Mouse (Mus musculus): Measurements from ENCODE around the gene Rims4.

Gene Rims4

GRCm38 (mm10) chr2:163911826-163912444, 6.5 kb downstream of the Rims4 start:
- DNase-seq (ENCODE audit: low spot score in 2 of 2), result no peak

- DNase-seq (ENCODE audit: low spot score in 2 of 2), result no peak
Measured at GRCm38 (mm10) chr2:163909604-163910003, 8.9 kb downstream of the Rims4 start.

GRCm38 (mm10) chr2:163907131-163907530, 11.4 kb downstream of the Rims4 start:
- DNase-seq (ENCODE audit: low spot score in 2 of 2), result no peak

DNA sequence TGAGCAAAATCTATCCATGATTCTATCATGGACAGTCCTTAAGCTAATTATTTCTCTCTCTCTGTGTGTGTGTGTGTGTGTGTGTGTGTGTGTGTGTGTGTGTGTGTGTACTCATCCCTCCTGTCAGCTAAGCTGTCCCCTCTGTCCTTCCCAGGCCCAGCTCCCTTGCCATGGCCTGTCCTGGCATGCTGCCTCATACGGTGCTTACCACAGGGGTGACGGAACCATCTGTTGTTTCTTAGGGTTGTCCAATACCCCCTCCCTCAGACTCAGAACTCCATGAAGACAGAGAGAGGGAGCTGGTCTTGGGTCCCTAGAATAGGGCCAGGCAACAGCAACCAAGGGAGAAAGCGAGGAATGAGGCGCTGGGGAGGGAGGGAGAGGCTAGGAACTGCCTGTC, 14.2 kb downstream of the Rims4 start:
- DNase-seq (ENCODE audit: low spot score in 2 of 2), result no peak

DNA sequence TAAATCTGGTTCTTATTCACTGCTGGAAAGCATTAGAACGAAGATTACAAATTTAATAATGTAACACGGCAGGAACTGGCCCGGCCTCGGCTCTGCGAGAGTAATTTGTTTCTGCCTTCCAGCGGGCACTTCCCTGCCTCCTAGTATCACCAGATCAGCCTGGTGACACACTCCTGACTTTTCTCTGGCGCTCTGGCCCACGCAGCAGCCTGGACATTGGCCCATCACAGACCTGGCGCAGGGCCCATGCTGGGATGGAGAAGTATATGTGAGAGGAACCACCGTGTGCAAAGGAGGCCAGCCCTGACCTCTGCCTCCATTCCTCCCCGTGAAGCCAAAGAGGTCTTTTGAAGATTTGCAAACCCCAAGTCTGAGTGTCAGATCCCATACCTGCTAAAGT, 15.0 kb downstream of the Rims4 start:
- no peak for DNase-seq (ENCODE audit: low spot score in 2 of 2)

DNA sequence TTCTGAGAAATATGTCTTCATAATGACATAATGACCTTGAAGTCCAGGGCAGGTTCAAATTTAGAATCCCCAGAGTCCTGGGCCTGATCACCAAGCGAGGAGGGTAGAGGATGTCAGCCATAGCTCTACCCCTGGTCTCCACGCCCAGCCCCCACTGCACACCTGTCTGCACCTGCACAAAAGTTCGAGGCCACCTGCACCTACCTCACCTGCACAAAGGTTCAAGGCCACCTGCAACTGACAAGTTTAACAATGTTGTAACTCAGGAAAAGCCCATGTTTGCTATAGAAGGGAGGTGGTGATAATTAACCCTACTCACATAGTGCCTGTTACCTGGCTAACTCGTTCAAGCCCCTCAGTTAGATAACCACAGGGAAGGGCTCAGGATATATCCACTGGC, 16.0 kb downstream of the Rims4 start:
- DNase-seq (ENCODE audit: low spot score in 2 of 2), result no peak

- no peak for DNase-seq (ENCODE audit: low spot score in 2 of 2)
Measured at GRCm38 (mm10) chr2:163901043-163901442, 17.4 kb downstream of the Rims4 start.

DNA sequence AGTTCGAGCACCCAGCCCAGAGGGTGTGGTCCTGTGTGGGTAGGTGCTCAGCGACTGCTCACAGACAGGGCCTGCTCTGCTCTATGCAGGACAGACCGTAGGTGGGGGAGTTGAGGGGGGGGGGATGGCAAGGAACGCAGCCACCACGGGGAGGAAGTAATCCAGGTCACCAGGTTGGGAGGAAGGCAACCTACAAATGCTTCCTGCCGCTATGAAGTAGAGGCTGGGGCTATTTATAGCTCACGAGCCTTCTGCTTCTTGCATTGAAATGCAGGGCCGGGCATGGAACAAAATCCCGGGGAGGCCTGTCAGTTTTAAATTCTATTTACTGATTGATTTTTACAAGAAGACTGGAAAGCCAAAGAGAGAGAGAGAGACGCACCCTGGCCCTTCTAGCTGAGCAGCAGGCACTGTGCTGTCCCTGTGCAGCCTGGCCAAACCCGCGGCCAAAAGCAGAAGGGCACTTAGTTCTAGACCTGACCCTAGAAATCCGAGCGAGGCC, 18.5 kb downstream of the Rims4 start:
- DNase-seq (ENCODE audit: low spot score in 2 of 2), result no peak

- DNase-seq (ENCODE audit: low spot score in 2 of 2), result no peak
Measured at GRCm38 (mm10) chr2:163897988-163898535, 20.4 kb downstream of the Rims4 start.

DNA sequence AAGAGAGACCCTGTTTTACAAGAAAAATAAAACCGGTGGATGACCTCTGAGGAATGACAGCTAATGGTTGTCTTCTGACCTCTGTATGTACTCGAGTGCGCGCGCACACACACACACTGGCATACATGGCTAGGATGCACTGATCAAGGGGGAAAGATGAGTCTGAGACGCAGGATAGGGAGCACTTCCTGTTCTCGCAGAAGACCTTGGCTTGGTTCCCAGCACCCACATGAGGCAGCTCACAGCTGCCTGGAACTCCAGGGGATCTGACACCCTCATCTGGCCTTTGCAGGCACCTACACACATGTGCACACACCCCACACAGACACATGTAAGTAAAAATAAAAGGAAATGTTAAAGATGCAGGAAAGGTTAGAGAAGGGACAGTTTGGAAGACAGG, 21.5 kb downstream of the Rims4 start:
- no peak for DNase-seq (ENCODE audit: low spot score in 2 of 2)

- no peak for DNase-seq (ENCODE audit: low spot score in 2 of 2)
Measured at GRCm38 (mm10) chr2:163895156-163895555, 23.3 kb downstream of the Rims4 start.

- no peak for DNase-seq (ENCODE audit: low spot score in 2 of 2)
Measured at GRCm38 (mm10) chr2:163893446-163894370, 24.8 kb downstream of the Rims4 start.

DNA sequence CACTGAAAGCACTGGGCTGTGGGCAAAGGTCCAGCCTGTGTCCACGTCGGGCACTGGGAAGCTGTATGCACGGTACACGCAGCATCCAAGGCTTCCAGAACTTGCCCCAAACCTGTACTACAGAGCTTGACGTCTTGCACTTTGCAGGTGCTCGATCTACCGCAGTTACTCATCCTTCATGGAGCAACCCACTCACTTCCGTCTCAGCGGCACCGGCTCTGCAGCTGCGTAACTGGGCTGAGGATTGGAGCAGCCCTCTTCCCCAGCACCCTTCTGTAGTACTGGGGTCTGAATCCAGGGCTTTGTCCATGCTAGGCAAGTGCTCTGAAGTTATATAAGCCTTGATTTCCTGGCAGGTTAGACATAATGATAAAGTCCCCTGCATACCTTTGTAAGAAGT, 27.2 kb downstream of the Rims4 start:
- no peak for DNase-seq (ENCODE audit: low spot score in 2 of 2)

- DNase-seq (ENCODE audit: low spot score in 2 of 2), result no peak
Measured at GRCm38 (mm10) chr2:163890586-163890985, 27.9 kb downstream of the Rims4 start.

GRCm38 (mm10) chr2:163889411-163889810, 29.1 kb downstream of the Rims4 start:
- DNase-seq (ENCODE audit: low spot score in 2 of 2), result no peak

DNA sequence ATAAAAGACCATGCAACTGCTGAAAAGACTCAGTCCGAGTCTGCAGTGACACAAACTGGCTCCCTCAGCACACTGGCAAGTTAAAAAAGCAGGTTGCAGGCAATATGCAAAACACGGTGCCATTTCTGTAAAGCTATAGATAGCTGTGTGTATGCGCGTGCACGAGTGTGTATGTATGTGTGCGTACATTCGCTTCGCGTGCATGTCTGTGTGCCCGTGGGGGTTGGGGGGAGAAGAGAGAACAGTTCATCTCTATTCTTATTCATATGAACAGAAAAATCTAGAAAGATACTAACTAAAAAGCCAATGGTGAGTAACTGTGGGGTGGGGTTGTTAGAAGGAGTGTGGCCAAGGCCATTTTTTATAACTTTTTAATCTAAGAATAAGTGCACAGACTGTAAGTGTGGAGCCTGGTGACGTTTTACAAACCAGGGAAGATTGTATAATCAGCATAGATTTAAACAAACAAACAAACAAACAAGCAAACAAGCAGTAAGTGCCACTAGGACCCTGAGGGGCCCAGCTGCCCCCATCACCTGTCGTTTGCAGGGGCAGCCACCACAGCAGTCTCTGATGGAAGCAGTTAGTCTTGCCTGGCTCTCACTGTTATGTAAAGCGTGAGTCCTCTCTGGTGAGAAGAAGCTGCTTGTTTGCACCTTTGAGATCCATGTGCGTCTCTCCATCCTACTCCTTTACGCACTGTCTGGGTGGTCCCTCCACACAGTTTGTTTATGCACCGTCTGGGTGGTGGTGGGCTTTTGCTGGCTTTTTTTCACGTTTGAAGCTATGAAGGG, 35.4 kb downstream of the Rims4 start:
- no peak for DNase-seq (ENCODE audit: low spot score in 2 of 2)

DNA sequence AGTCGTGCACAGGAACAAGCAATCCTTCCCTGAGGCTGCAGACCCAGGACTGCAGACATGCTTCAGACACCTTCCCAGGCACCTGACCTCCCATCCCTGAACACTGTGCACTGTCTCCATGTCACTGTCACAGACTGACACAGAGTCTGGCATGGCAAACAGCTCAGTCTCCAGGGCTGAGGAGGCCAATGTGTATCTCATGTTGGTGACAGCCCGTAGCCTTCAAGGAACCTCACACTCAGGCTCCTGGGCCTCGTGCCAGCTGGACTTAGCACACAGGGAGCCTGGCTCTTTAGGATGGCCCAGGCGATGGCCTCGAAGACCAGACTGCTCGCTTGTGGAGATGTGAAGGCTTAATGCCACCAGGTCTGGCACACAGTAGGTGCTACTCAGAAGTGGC, 37.6 kb downstream of the Rims4 start:
- DNase-seq (ENCODE audit: low spot score in 2 of 2), result no peak

DNA sequence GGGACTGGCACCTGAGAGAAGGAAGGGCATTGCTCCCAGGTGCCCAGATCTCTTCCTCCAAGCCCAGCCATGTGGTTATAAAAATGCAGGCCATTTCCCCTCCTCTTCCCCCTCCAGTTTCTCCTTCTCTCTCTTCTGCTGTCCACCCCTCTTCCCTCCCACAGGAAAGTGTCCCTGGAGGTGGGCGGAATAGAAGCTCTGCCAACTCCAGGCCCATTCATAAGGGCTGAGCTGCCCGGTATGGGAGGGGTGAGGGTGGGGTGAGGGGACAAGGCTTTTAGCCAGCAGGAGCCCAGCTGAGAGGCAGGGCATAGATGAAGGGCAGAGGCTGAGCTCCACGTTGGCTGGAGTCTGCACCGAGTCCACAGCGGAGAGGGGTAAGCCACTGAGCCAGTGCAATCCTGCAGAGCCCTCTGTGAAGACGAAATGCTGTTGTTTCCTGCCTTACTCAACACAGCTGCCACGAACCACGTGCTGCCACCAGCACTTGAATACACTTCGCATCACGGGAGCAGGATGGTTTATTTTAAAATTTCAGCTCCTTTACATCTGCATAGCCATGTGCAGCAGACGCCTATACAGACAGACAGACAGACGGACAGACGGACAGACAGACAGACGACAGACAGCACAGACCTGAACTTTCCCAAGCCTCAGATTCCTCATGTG, 41.5 kb downstream of the Rims4 start:
- no peak for DNase-seq (ENCODE audit: low spot score in 2 of 2)

DNA sequence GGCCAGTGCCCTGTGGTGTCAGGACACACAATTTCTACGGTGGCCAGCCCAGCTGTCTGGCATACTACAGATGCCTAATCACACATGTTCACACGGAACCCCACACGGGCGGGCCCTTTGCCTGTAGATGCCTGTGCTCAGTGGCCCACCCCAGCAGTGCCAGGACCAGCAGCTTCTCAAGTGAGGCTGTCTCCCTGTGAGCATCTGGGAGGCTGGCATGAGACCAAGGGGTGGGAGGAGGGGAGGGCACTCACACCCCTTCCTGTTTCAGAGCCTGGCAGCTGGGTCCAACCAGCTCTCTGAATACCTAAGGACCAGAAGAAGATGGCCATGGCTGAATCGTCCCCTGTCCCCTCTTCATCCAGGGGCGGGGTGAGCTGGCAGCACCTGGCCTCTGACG, 43.0 kb downstream of the Rims4 start:
- DNase-seq (ENCODE audit: low spot score in 2 of 2), result peak in 1 of 2 experiments; percentile 74

- DNase-seq (ENCODE audit: low spot score in 2 of 2), result no peak
Measured at GRCm38 (mm10) chr2:163874877-163875276, 43.6 kb downstream of the Rims4 start.

DNA sequence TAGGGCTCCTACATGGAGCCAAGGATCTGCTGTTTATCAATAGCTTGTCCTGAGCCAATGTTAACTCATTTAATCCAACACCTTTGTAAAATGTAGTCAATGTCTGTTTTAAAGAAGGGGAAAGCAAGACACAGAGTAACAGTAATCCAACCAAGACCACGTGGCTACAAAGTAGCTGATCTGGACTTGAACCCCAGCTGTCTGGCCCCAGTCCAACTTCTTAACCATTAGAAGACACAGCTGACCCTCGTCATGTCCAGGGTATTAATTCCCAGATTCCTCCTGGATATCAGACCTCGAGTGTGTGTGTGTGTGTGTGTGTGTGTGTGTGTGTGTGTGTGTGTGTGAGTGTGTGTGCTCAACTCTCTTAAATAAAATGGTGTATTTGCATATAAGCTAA, 46.6 kb downstream of the Rims4 start:
- DNase-seq (ENCODE audit: low spot score in 2 of 2), result no peak
